Mouse (Mus musculus) thymus, postnatal 10 days (tissue): ENCODE data around the gene Cutc.
A peak's percentile ranks its signal among the peaks of the same experiment; 100 is the strongest.

Experiments
- DNase-seq, 2 experiments: peaks; one replicate each; pipeline ENCODE4 v3.0.0; 2021; ENCODE audit warnings: low spot score in 2 of 2

The Cutc gene

GRCm38 (mm10) chr19:43752489-43753225 is at the start of gene Cutc, which contains the start of gene Cox15:
Gene Cutc, plus strand, starts transcription at chr19:43752996.
Gene Cox15, minus strand, starts transcription at chr19:43753000.
- peak; percentile 98 to 99 for DNase-seq

GRCm38 (mm10) chr19:43704211-43704610 is 48.6 kb upstream of the Cutc start:
- no peak for DNase-seq

GRCm38 (mm10) chr19:43704787-43705497 is 47.9 kb upstream of the Cutc start:
- no peak for DNase-seq

GRCm38 (mm10) chr19:43708206-43708605 is 44.6 kb upstream of the Cutc start:
- DNase-seq = no peak

GRCm38 (mm10) chr19:43709317-43709716 is 43.5 kb upstream of the Cutc start:
- DNase-seq = no peak

- DNase-seq = peak in 1 of 2 experiments; percentile 35
These were observed 41.5 kb upstream of the Cutc start for GRCm38 (mm10) chr19:43711159-43711916.

- DNase-seq = no peak
These were observed 40.8 kb upstream of the Cutc start for GRCm38 (mm10) chr19:43711971-43712370.

- DNase-seq = no peak
These were observed 32.7 kb upstream of the Cutc start for GRCm38 (mm10) chr19:43720061-43720460.

- DNase-seq = peak; percentile 68 to 72
These were observed 29.9 kb upstream of the Cutc start for GRCm38 (mm10) chr19:43722891-43723290.

- no peak for DNase-seq
These were observed 29.3 kb upstream of the Cutc start for GRCm38 (mm10) chr19:43723501-43723900.

- no peak for DNase-seq
These were observed 28.6 kb upstream of the Cutc start for GRCm38 (mm10) chr19:43724194-43724593.

GRCm38 (mm10) chr19:43724821-43725220 is 28.0 kb upstream of the Cutc start:
- DNase-seq = no peak

GRCm38 (mm10) chr19:43726510-43727146 is 26.2 kb upstream of the Cutc start:
- no peak for DNase-seq

GRCm38 (mm10) chr19:43729296-43730036 is 23.3 kb upstream of the Cutc start:
- DNase-seq = peak; percentile 44

- no peak for DNase-seq
These were observed 22.8 kb upstream of the Cutc start for GRCm38 (mm10) chr19:43730037-43730428.

GRCm38 (mm10) chr19:43731157-43731556 is 21.6 kb upstream of the Cutc start:
- DNase-seq = no peak

GRCm38 (mm10) chr19:43738409-43738808 is 14.4 kb upstream of the Cutc start:
- no peak for DNase-seq

GRCm38 (mm10) chr19:43743401-43743800 is 9.4 kb upstream of the Cutc start:
- no peak for DNase-seq

- DNase-seq = no peak
These were observed 7.1 kb upstream of the Cutc start for GRCm38 (mm10) chr19:43745740-43746139.

GRCm38 (mm10) chr19:43747877-43748276 is 4.9 kb upstream of the Cutc start:
- no peak for DNase-seq

GRCm38 (mm10) chr19:43750008-43750407 is 2.8 kb upstream of the Cutc start:
- DNase-seq = no peak
